25 mouse cellular contexts compared by ENCODE assay signal in genomic region chr14:48671480-48672240, GRCm38 (mm10). TPM values are rescaled to one million over a fixed set of nuclear protein-coding genes. Genes with fewer than 3 reads are reported as not detected.
DNase-seq lines count a peak whose midpoint lies in the region; ATAC-seq and TF ChIP-seq lines count a peak whose summit lies in the region.
"Had no signal": no experiment of that assay in that cellular context is flagged by ENCODE, and none has a peak within 500 bp of the region (broad histone marks: within the 10 kb centered on the region; RNA-seq: fewer than 3 reads in every experiment).

No protein-coding gene starts in this region.

- H3K27me3 ChIP-seq in midbrain, embryonic 11.5 days (ENCODE audit: control insufficient read depth, insufficient read depth, low read length): 0 out of 2 replicates have a peak, but pooled peaks cover 2% of the 10 kb centered on the region
- H3K27me3 ChIP-seq in heart, adult 2 months (ENCODE audit: control insufficient read depth, insufficient read depth, low read length): peaks cover 28% of the 10 kb centered on the region

- H3K9ac ChIP-seq in midbrain, embryonic 11.5 days (ENCODE audit: low read length): peak overlapping the region; percentile 100
- no peak overlapping the region for H3K9ac ChIP-seq in heart, adult 2 months (ENCODE audit: low read depth, low read length)
- H3K9ac ChIP-seq: embryonic facial prominence, embryonic 12.5 days; heart, embryonic 13.5 days; intestine, embryonic 15.5 days; limb, embryonic 15.5 days; neural tube, embryonic 12.5 days had no signal

- H3K27ac ChIP-seq in midbrain, embryonic 11.5 days (ENCODE audit: low read depth, low read length): peak overlapping the region; percentile 98
- H3K27ac ChIP-seq in heart, adult 2 months: no peak overlapping the region
- H3K27ac ChIP-seq: embryonic facial prominence, embryonic 12.5 days; heart, embryonic 13.5 days; intestine, embryonic 15.5 days; limb, embryonic 15.5 days; neural tube, embryonic 12.5 days had no signal

- peak overlapping the region; percentile 100 for H3K4me2 ChIP-seq in midbrain, embryonic 11.5 days
- H3K4me2 ChIP-seq: embryonic facial prominence, embryonic 12.5 days; heart, embryonic 13.5 days; intestine, embryonic 15.5 days; limb, embryonic 15.5 days; neural tube, embryonic 12.5 days had no signal

- no peaks in the 10 kb centered on the region for H3K9me3 ChIP-seq in midbrain, embryonic 11.5 days (ENCODE audit: control insufficient read depth, low read length)
- H3K9me3 ChIP-seq: embryonic facial prominence, embryonic 12.5 days; heart, embryonic 13.5 days; intestine, embryonic 15.5 days; limb, embryonic 15.5 days; neural tube, embryonic 12.5 days had no signal

- peak; percentile 25 for DNase-seq in embryo, embryonic 10 days (ENCODE audit: low spot score)
- no peak for DNase-seq in embryo, embryonic 11 days
- peak; percentile 36 for DNase-seq in retina, postnatal 1 day
- DNase-seq in retina, embryonic 14.5 days (ENCODE audit: low spot score): no peak
- DNase-seq in midbrain, embryonic 11.5 days (ENCODE audit: low spot score, missing footprints): peak; percentile 93
- DNase-seq in heart, adult 2 months: no peak
- no peak for DNase-seq in thymus, postnatal 14 days
- DNase-seq: adrenal gland, postnatal 14 days; cerebellum, adult 11-12 months; gastrocnemius, postnatal 10 days; heart, postnatal 36 days; kidney, postnatal 4 days; layer of hippocampus, adult 9-11 months; spleen, adult 18-20 months; thymus, postnatal 4 days had no signal

- intact Hi-C loops in heart, adult 2 months (cut with DNase I): no loop called here

- H3K4me1 ChIP-seq in midbrain, embryonic 11.5 days (ENCODE audit: control insufficient read depth, insufficient read depth, low read length): peaks cover 22% of the 10 kb centered on the region
- H3K4me1 ChIP-seq in heart, adult 2 months (ENCODE audit: control insufficient read depth, insufficient read depth, low read length): no peaks in the 10 kb centered on the region

- ATAC-seq in midbrain, embryonic 11.5 days (ENCODE audit: low FRiP score): peak; percentile 53
- ATAC-seq in monocyte, adult 5-6 weeks (replicated peaks; ENCODE audit: insufficient number of reproducible peaks, low FRiP score, low TSS enrichment, poor library complexity, severe bottlenecking): no peak
- ATAC-seq: intestine, embryonic 15.5 days; lung, postnatal 0 days had no signal

- WGBS in midbrain, embryonic 11.5 days: 7% methylated on average over 9 of the region's 9 CpGs
- WGBS in heart, adult 2 months: 36% methylated on average over 9 of the region's 9 CpGs

- TF ChIP-seq POLR2A in heart, adult 2 months (IDR thresholded peaks at IDR 0.05; ENCODE audit: insufficient read depth, low read depth, low read length): no peak

- no peaks in the 10 kb centered on the region for H3K36me3 ChIP-seq in midbrain, embryonic 11.5 days (ENCODE audit: control insufficient read depth, insufficient read depth, low read length)
- no peaks in the 10 kb centered on the region for H3K36me3 ChIP-seq in heart, adult 2 months (ENCODE audit: control insufficient read depth, insufficient read depth, low read length)
- H3K36me3 ChIP-seq: embryonic facial prominence, embryonic 12.5 days; heart, embryonic 13.5 days; intestine, embryonic 15.5 days; limb, embryonic 15.5 days; neural tube, embryonic 12.5 days had no signal

- no peaks in the 10 kb centered on the region for H3K79me2 ChIP-seq in heart, adult 2 months (replicated peaks; ENCODE audit: control insufficient read depth, insufficient read depth, low read length)

- TF ChIP-seq CTCF in heart, adult 2 months (IDR thresholded peaks at IDR 0.05): no peak

- TF ChIP-seq EP300 in heart, adult 2 months (IDR thresholded peaks at IDR 0.05; ENCODE audit: insufficient read depth, low read depth, low read length): no peak

- peak overlapping the region; percentile 95 for H3K4me3 ChIP-seq in midbrain, embryonic 11.5 days (ENCODE audit: low read depth, low read length)
- H3K4me3 ChIP-seq in heart, adult 2 months: no peak overlapping the region
- H3K4me3 ChIP-seq: embryonic facial prominence, embryonic 12.5 days; erythroblast, embryonic 14.5 days; heart, embryonic 13.5 days; intestine, embryonic 15.5 days; limb, embryonic 15.5 days; neural tube, embryonic 12.5 days had no signal

RNA-seq across cellular contexts. Expression of gene Otx2, which starts 2.0 kb away (rescaled TPM):
- polyA plus RNA-seq in midbrain, embryonic 11.5 days (2014; fragmentation: Nextera tagmentation; extraction: Ambion mirVana): 229 and 230 TPM in 2 replicates
- not detected in 3 replicates for total RNA-seq in monocyte, adult 5-6 weeks (2017)
- total RNA-seq in heart, adult 2 months (2021): not detected
- polyA plus RNA-seq in heart, adult 2 months (2012; rRNA removed): not detected in 2 replicates
- total RNA-seq: adrenal gland, postnatal 14 days; gastrocnemius, postnatal 10 days; heart, postnatal 36 days had no signal
- polyA plus RNA-seq: erythroblast, embryonic 14.5 days; heart, embryonic 13.5 days; kidney, embryonic 14.5 days; limb, embryonic 15.5 days; liver, embryonic 16.5 days; lung, postnatal 0 days; neural tube, embryonic 12.5 days had no signal

Comparison
In these comparisons a context has a peak if more than half of its experiments do, and no peak if none do; other contexts are left out.
1. DNase-seq: peak in embryo, embryonic 10 days (single experiment), retina, postnatal 1 day (single experiment) and midbrain, embryonic 11.5 days (single experiment); none in embryo, embryonic 11 days (single experiment), retina, embryonic 14.5 days (single experiment), heart, adult 2 months (0 of 2) and thymus, postnatal 14 days (single experiment).